Mouse (Mus musculus): ENCODE data around the gene Srl.

Srl gene

GRCm38 (mm10) chr16:4519157-4519556, 22.5 kb downstream of the Srl start:
- peak; percentile 31 for DNase-seq (ENCODE audit: low spot score)

GRCm38 (mm10) chr16:4517906-4518305, 23.7 kb downstream of the Srl start:
- DNase-seq (ENCODE audit: low spot score) = no peak

GRCm38 (mm10) chr16:4514383-4514782, 27.2 kb downstream of the Srl start:
- no peak for DNase-seq (ENCODE audit: low spot score)

- DNase-seq (ENCODE audit: low spot score) = no peak
Measured at GRCm38 (mm10) chr16:4512661-4513438, 28.8 kb downstream of the Srl start.

GRCm38 (mm10) chr16:4511371-4511770, 30.2 kb downstream of the Srl start:
- no peak for DNase-seq (ENCODE audit: low spot score)

GRCm38 (mm10) chr16:4506181-4506580, 35.4 kb downstream of the Srl start:
- DNase-seq (ENCODE audit: low spot score) = no peak

GRCm38 (mm10) chr16:4503495-4503894, 38.1 kb downstream of the Srl start:
- DNase-seq (ENCODE audit: low spot score) = no peak

GRCm38 (mm10) chr16:4502568-4502967, 39.0 kb downstream of the Srl start:
- DNase-seq (ENCODE audit: low spot score) = no peak

- no peak for DNase-seq (ENCODE audit: low spot score)
Measured at GRCm38 (mm10) chr16:4501703-4502102, 39.9 kb downstream of the Srl start.

GRCm38 (mm10) chr16:4500598-4501385, 40.8 kb downstream of the Srl start:
- no peak for DNase-seq (ENCODE audit: low spot score)

GRCm38 (mm10) chr16:4497762-4498607, 43.6 kb downstream of the Srl start:
- no peak for DNase-seq (ENCODE audit: low spot score)

GRCm38 (mm10) chr16:4496470-4496869, 45.1 kb downstream of the Srl start:
- DNase-seq (ENCODE audit: low spot score) = no peak

- no peak for DNase-seq (ENCODE audit: low spot score)
Measured at GRCm38 (mm10) chr16:4495861-4496260, 45.8 kb downstream of the Srl start.

GRCm38 (mm10) chr16:4492777-4493563, 48.6 kb downstream of the Srl start:
- DNase-seq (ENCODE audit: low spot score) = no peak

- DNase-seq (ENCODE audit: low spot score) = peak; percentile 90
Measured at GRCm38 (mm10) chr16:4489114-4489624, 52.4 kb downstream of the Srl start.

- no peak for DNase-seq (ENCODE audit: low spot score)
Measured at GRCm38 (mm10) chr16:4480616-4481265, 60.9 kb downstream of the Srl start.

GRCm38 (mm10) chr16:4477591-4478215, 63.9 kb downstream of the Srl start:
- no peak for DNase-seq (ENCODE audit: low spot score)

- peak; percentile 93 for DNase-seq (ENCODE audit: low spot score)
Measured at GRCm38 (mm10) chr16:4474882-4475803, 66.5 kb downstream of the Srl start.

All from MN1 (cell line).